Mouse (Mus musculus) intestine, embryonic 16.5 days (tissue): ENCODE data around the gene Swap70. TPM values are rescaled to one million over a fixed set of nuclear protein-coding genes. Genes with fewer than 3 reads are reported as not detected.

Source experiments
- ATAC-seq: fragments of 200-750 bp; cut with Nextera tagmentation; 2 replicates; pipeline ENCODE4 v1.8.0; 2017; ENCODE audit warnings: moderate TSS enrichment, moderate library complexity
- H3K27ac ChIP-seq: fragments of 300-500 bp; sonication (generic); 2 replicates; pipeline ENCODE4 v1.5.1; 2014; ENCODE audit warnings: mild to moderate bottlenecking, low read length
- H3K27me3 ChIP-seq: fragments of 300-500 bp; sonication (generic); replicated peaks from 2 replicates; pipeline ENCODE4 v1.6.1; 2014; ENCODE audit warnings: low read length, control low read depth, mixed read lengths; ENCODE audit not compliant: control insufficient read depth, insufficient read depth
- H3K36me3 ChIP-seq: fragments of 300-500 bp; sonication (generic); 2 replicates; pipeline ENCODE4 v1.6.1; 2014; ENCODE audit warnings: low read length, control low read depth; ENCODE audit not compliant: control insufficient read depth, insufficient read depth
- H3K4me1 ChIP-seq: fragments of 300-500 bp; sonication (generic); 2 replicates; pipeline ENCODE4 v1.6.1; 2014; ENCODE audit warnings: low read length, control low read depth, mixed read lengths; ENCODE audit not compliant: control insufficient read depth, insufficient read depth
- H3K4me2 ChIP-seq: fragments of 300-500 bp; sonication (generic); 2 replicates; pipeline ENCODE4 v1.6.1; 2014; ENCODE audit warnings: low read depth, low read length, control low read depth
- H3K4me3 ChIP-seq: fragments of 300-500 bp; sonication (generic); 2 replicates; pipeline ENCODE4 v1.5.1; 2014; ENCODE audit warnings: mild to moderate bottlenecking, low read length
- H3K9ac ChIP-seq: fragments of 300-500 bp; sonication (generic); 2 replicates; pipeline ENCODE4 v1.6.1; 2014; ENCODE audit warnings: low read depth, low read length
- H3K9me3 ChIP-seq: fragments of 300-500 bp; sonication (generic); 2 replicates; pipeline ENCODE4 v1.6.1; 2016; ENCODE audit warnings: low read length, control low read depth; ENCODE audit not compliant: control insufficient read depth
- WGBS: fragments of 180-500 bp; shearing (Covaris S2); extraction: QIAGEN DNeasy Blood & Tissue Kit; methylation state at CpG from one replicate; pipeline ENCODE4 v1.1.7; 2014; 5-methylcytosine and 5-hydroxymethylcytosine counted together
- polyA plus RNA-seq: library from polyadenylated mRNA; unstranded; fragments of >200 nt; fragmentation: Nextera tagmentation; extraction: Ambion mirVana; gene quantifications from 2 replicates; pipeline ENCODE4 v1.2.1, GENCODE M21; 2015

The Swap70 gene
- polyA plus RNA-seq, 1 experiment from 2014 or later: 28.4 TPM

- H3K27me3 ChIP-seq: no peaks in the 10 kb centered on the region
- 67% methylated on average over 1 of the region's 1 CpGs for WGBS
These were observed 41.1 kb downstream of the Swap70 start for GRCm38 (mm10) chr7:110262661-110263060.

DNA sequence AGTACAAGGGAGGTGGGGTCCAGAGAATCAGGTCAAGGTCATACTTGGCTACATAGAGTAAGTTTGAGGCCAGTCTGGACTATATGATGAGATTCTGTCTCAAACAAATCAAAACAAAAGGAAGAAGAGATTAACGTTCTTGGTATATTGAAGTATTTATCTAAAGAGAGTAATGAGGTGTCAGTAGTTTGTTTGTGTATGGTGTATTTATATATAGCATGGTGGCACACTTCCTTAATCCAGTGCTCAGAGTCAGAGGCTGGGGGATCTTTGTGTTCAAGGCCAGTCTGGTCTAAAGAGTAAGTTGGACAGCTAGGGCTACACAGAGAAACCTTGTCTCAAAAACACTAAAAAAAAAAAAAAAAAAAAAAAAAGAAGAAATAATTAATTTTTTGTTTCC is 42.0 kb downstream of the Swap70 start:
- 52% methylated on average over 1 of the region's 1 CpGs for WGBS
- no peaks in the 10 kb centered on the region for H3K9me3 ChIP-seq
- H3K27me3 ChIP-seq: no peaks in the 10 kb centered on the region
- no peak overlapping the region for H3K27ac ChIP-seq
- H3K4me3 ChIP-seq: no peak overlapping the region
- no peak for ATAC-seq
- H3K36me3 ChIP-seq: 0 out of 2 replicates have a peak, but pooled peaks cover 2% of the 10 kb centered on the region
- H3K4me2 ChIP-seq: no peak overlapping the region
- H3K9ac ChIP-seq: no peak overlapping the region
- H3K4me1 ChIP-seq: peaks cover 1% of the 10 kb centered on the region

More at GRCm38 (mm10) chr7:110262661-110263060, 41.1 kb downstream of the Swap70 start:
- no peak overlapping the region for H3K4me2 ChIP-seq
- H3K9me3 ChIP-seq: no peaks in the 10 kb centered on the region
- H3K4me1 ChIP-seq: peaks cover 8% of the 10 kb centered on the region
- no peak for ATAC-seq
- no peaks in the 10 kb centered on the region for H3K36me3 ChIP-seq
- H3K9ac ChIP-seq: no peak overlapping the region
- H3K4me3 ChIP-seq: no peak overlapping the region
- no peak overlapping the region for H3K27ac ChIP-seq

GRCm38 (mm10) chr7:110265796-110266195 is 44.3 kb downstream of the Swap70 start:
- H3K36me3 ChIP-seq: 0 out of 2 replicates have a peak, but pooled peaks cover 5% of the 10 kb centered on the region
- H3K4me3 ChIP-seq: no peak overlapping the region
- H3K27me3 ChIP-seq: no peaks in the 10 kb centered on the region
- H3K4me1 ChIP-seq: no peaks in the 10 kb centered on the region; the same call in 1 of the 2 replicates
- no peak overlapping the region for H3K4me2 ChIP-seq
- ATAC-seq: peak; percentile 63; the same call in 1 of the 2 replicates
- H3K27ac ChIP-seq: no peak overlapping the region
- WGBS: 24% methylated on average over 7 of the region's 7 CpGs
- no peak overlapping the region for H3K9ac ChIP-seq
- H3K9me3 ChIP-seq: no peaks in the 10 kb centered on the region

DNA sequence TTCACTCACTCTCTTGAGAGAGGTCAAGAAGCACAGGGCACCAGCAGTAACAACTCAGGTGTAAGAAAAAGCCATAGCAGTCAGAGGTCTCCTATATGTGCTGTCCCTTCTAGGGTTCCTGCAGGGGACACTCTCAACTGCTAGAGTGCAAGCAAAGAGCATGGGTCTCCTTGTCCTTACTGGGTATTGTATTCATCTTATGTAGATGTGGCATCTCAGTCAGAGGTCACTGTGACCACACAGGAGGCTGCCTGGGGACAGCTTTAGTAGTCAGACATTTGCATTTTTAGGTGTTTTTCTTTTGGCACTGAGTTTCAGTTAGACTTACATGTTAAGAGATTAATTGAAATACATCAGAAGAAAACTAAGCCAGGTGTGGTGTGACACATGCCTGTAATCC is 45.5 kb downstream of the Swap70 start:
- no peak for ATAC-seq
- Histone ChIP-seq H3K27me3 (no peaks in the 10 kb centered on the region), H3K4me3 (no peak overlapping the region), H3K9me3 (no peaks in the 10 kb centered on the region), H3K27ac (no peak overlapping the region), H3K4me1 (no peaks in the 10 kb centered on the region; the same call in 1 of the 2 replicates), H3K36me3 (0 out of 2 replicates have a peak, but pooled peaks cover 5% of the 10 kb centered on the region), H3K4me2 (no peak overlapping the region), H3K9ac (no peak overlapping the region)

DNA sequence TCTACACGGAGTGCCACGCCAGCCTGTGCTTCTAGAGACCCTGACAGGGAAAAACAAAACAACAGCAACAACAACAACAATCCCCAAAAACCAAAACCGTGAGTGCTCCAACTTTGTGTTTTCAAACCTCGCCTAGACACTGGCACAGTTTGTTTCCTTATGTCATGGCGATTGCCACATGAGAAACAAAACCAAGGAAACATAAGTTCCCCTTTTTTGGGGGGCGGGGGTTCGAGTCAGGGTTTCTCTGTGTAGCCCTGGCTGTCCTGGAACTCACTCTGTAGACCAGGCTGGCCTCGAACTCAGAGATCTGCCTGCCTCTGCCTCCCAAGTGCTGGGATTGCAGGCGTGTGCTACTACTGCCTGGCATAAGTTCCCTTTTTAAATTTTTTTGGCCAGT is 46.5 kb downstream of the Swap70 start:
- Histone ChIP-seq H3K4me1 (no peaks in the 10 kb centered on the region; the same call in 1 of the 2 replicates), H3K9ac (no peak overlapping the region)
- 92% methylated on average over 9 of the region's 9 CpGs for WGBS

GRCm38 (mm10) chr7:110268511-110268910 is 47.0 kb downstream of the Swap70 start:
- ATAC-seq: no peak
- Histone ChIP-seq H3K4me1 (no peaks in the 10 kb centered on the region; the same call in 1 of the 2 replicates), H3K27me3 (no peaks in the 10 kb centered on the region), H3K36me3 (0 out of 2 replicates have a peak, but pooled peaks cover 5% of the 10 kb centered on the region), H3K9ac (no peak overlapping the region), H3K27ac (no peak overlapping the region), H3K4me3 (no peak overlapping the region), H3K4me2 (no peak overlapping the region), H3K9me3 (no peaks in the 10 kb centered on the region)
- 82% methylated on average over 4 of the region's 4 CpGs for WGBS

More for the DNA sequence above, 46.5 kb downstream of the Swap70 start:
- 0 out of 2 replicates have a peak, but pooled peaks cover 5% of the 10 kb centered on the region for H3K36me3 ChIP-seq
- H3K4me3 ChIP-seq: no peak overlapping the region
- no peak overlapping the region for H3K4me2 ChIP-seq
- ATAC-seq: no peak
- H3K27ac ChIP-seq: no peak overlapping the region
- H3K9me3 ChIP-seq: no peaks in the 10 kb centered on the region
- no peaks in the 10 kb centered on the region for H3K27me3 ChIP-seq

- no peaks in the 10 kb centered on the region; the same call in 1 of the 2 replicates for H3K4me1 ChIP-seq
- H3K27me3 ChIP-seq: no peaks in the 10 kb centered on the region
- no peaks in the 10 kb centered on the region for H3K9me3 ChIP-seq
- H3K4me3 ChIP-seq: no peak overlapping the region
- no peak overlapping the region for H3K27ac ChIP-seq
- peaks cover 8% of the 10 kb centered on the region; the same call in 1 of the 2 replicates for H3K36me3 ChIP-seq
- no peak overlapping the region for H3K4me2 ChIP-seq
- ATAC-seq: no peak
- no peak overlapping the region for H3K9ac ChIP-seq
- 92% methylated on average over 14 of the region's 14 CpGs for WGBS
These were observed 48.3 kb downstream of the Swap70 start for GRCm38 (mm10) chr7:110269777-110270176.

DNA sequence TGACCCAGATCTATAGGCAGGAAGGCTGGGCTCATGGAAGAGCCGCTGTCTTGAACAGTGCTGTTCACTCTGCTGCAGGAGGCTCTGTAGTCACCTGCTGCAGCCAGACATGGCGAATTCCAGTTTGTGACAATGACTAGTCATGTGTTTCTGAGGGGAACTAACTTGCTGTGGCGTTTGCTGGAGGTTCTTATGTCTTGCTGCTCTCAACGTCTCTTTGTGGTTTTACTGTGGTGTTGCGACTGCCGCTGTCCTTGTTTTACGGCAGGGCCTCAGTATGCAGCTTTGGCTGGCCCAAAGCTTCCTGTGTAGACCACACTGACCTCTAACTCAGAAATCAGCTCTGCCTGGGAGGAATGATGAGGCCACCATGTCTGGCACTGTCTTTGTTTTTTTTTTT is 48.9 kb downstream of the Swap70 start:
- ATAC-seq: no peak
- no peak overlapping the region for H3K4me3 ChIP-seq
- no peaks in the 10 kb centered on the region for H3K27me3 ChIP-seq
- no peaks in the 10 kb centered on the region for H3K9me3 ChIP-seq
- no peak overlapping the region for H3K9ac ChIP-seq
- H3K27ac ChIP-seq: no peak overlapping the region
- no peak overlapping the region for H3K4me2 ChIP-seq
- no peaks in the 10 kb centered on the region; the same call in 1 of the 2 replicates for H3K4me1 ChIP-seq
- 87% methylated on average over 7 of the region's 7 CpGs for WGBS
- peaks cover 11% of the 10 kb centered on the region; the same call in 1 of the 2 replicates for H3K36me3 ChIP-seq

- Histone ChIP-seq H3K27me3 (no peaks in the 10 kb centered on the region), H3K4me2 (no peak overlapping the region), H3K9me3 (no peaks in the 10 kb centered on the region), H3K4me3 (no peak overlapping the region), H3K4me1 (no peaks in the 10 kb centered on the region; the same call in 1 of the 2 replicates), H3K27ac (no peak overlapping the region), H3K9ac (no peak overlapping the region), H3K36me3 (peaks cover 13% of the 10 kb centered on the region; the same call in 1 of the 2 replicates)
- ATAC-seq: 0 out of 2 replicates have a peak, but pooled peaks have one; percentile 21
- 67% methylated on average over 9 of the region's 9 CpGs for WGBS
These were observed 50.3 kb downstream of the Swap70 start for GRCm38 (mm10) chr7:110271814-110272213.

DNA sequence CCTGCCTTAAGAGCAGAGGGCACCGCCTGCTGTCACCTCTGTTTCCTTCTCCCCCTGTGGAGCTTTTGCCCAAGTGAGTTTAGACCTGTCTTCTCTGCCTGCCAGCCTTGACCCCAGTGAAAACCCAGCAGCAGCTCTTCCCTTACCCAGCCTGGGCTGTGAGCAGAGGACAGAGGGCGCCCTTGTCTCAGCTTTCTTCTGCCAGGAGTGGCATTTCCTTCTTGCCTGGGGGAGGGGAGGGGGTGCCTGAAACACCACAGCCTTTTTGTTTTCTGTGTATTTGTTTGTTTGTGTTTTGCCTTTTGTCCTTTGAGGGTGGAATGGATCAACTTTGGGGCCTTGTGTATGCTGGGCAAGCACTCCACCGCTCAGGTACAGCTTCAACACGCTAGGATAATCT is 50.9 kb downstream of the Swap70 start:
- no peak overlapping the region for H3K4me2 ChIP-seq
- peaks cover 13% of the 10 kb centered on the region; the same call in 1 of the 2 replicates for H3K36me3 ChIP-seq
- H3K9ac ChIP-seq: no peak overlapping the region
- no peak overlapping the region for H3K27ac ChIP-seq
- H3K4me3 ChIP-seq: no peak overlapping the region
- WGBS: 77% methylated on average over 4 of the region's 4 CpGs
- H3K27me3 ChIP-seq: no peaks in the 10 kb centered on the region
- no peaks in the 10 kb centered on the region; the same call in 1 of the 2 replicates for H3K4me1 ChIP-seq
- no peaks in the 10 kb centered on the region for H3K9me3 ChIP-seq
- no peak for ATAC-seq
